Comparison of ENCODE assay signal across 8 mouse cellular contexts in genomic region chr19:27216767-27217403, GRCm38 (mm10). TPM values are rescaled to one million over a fixed set of nuclear protein-coding genes. Genes with fewer than 3 reads are reported as not detected.
DNase-seq lines count a peak whose midpoint lies in the region; ATAC-seq lines count a peak whose summit lies in the region.

No protein-coding gene starts in this region.

- no peaks in the 10 kb centered on the region for H3K36me3 ChIP-seq in embryonic facial prominence, embryonic 11.5 days (replicated peaks; ENCODE audit: control insufficient read depth, insufficient read depth, low read depth, low read length)
- H3K36me3 ChIP-seq in limb, embryonic 10.5 days, result no peaks in the 10 kb centered on the region
- no peaks in the 10 kb centered on the region for H3K36me3 ChIP-seq in midbrain, embryonic 13.5 days
- H3K36me3 ChIP-seq in stomach, embryonic 15.5 days, result no peaks in the 10 kb centered on the region

- peak overlapping the region; percentile 71 for H3K4me3 ChIP-seq in embryonic facial prominence, embryonic 11.5 days (ENCODE audit: low read depth, low read length)
- peak overlapping the region; percentile 76 for H3K4me3 ChIP-seq in limb, embryonic 10.5 days
- H3K4me3 ChIP-seq in midbrain, embryonic 13.5 days (replicated peaks), result peak overlapping the region; percentile 81
- H3K4me3 ChIP-seq in stomach, embryonic 15.5 days (replicated peaks), result peak overlapping the region; percentile 65

- H3K9ac ChIP-seq in embryonic facial prominence, embryonic 11.5 days (replicated peaks; ENCODE audit: low read length), result peak overlapping the region; percentile 61
- peak overlapping the region; percentile 88 for H3K9ac ChIP-seq in midbrain, embryonic 13.5 days (replicated peaks)
- H3K9ac ChIP-seq in stomach, embryonic 15.5 days, result peak overlapping the region; percentile 37; the same call in 1 of the 2 replicates

- DNase-seq in brain, adult 2 months (ENCODE audit: low read depth, low spot score), result peak; percentile 91
- DNase-seq in embryonic facial prominence, embryonic 11.5 days (ENCODE audit: low spot score), result peak; percentile 80
- peak; percentile 98 for DNase-seq in heart, adult 11 months
- DNase-seq in kidney, adult 18-20 months, result peak; percentile 71
- peak; percentile 80 for DNase-seq in limb, embryonic 10.5 days (ENCODE audit: low spot score)
- no peak for DNase-seq in spleen, postnatal 10 days (ENCODE audit: low spot score in 2 of 2)

- H3K4me1 ChIP-seq in embryonic facial prominence, embryonic 11.5 days (ENCODE audit: control insufficient read depth, insufficient read depth, low read length), result no peaks in the 10 kb centered on the region; the same call in 1 of the 2 replicates
- H3K4me1 ChIP-seq in limb, embryonic 10.5 days, result peaks cover 30% of the 10 kb centered on the region
- peaks cover 44% of the 10 kb centered on the region for H3K4me1 ChIP-seq in midbrain, embryonic 13.5 days (replicated peaks)
- peaks cover 19% of the 10 kb centered on the region; the same call in 1 of the 2 replicates for H3K4me1 ChIP-seq in stomach, embryonic 15.5 days

- H3K27me3 ChIP-seq in embryonic facial prominence, embryonic 11.5 days (ENCODE audit: control insufficient read depth, insufficient read depth, low read length), result 0 out of 2 replicates have a peak, but pooled peaks cover 3% of the 10 kb centered on the region
- H3K27me3 ChIP-seq in limb, embryonic 10.5 days (ENCODE audit: low read depth, poor library complexity, severe bottlenecking), result peaks cover 64% of the 10 kb centered on the region
- peaks cover 5% of the 10 kb centered on the region; the same call in 1 of the 2 replicates for H3K27me3 ChIP-seq in midbrain, embryonic 13.5 days
- peaks cover 12% of the 10 kb centered on the region for H3K27me3 ChIP-seq in stomach, embryonic 15.5 days (replicated peaks)

- ATAC-seq in embryonic facial prominence, embryonic 11.5 days (replicated peaks; ENCODE audit: insufficient number of reproducible peaks, low FRiP score, low TSS enrichment, low read depth), result peak; percentile 76
- peak; percentile 85 for ATAC-seq in midbrain, embryonic 13.5 days
- peak; percentile 70 for ATAC-seq in stomach, embryonic 15.5 days (ENCODE audit: insufficient read depth, low FRiP score, low read depth)

- H3K4me2 ChIP-seq in embryonic facial prominence, embryonic 11.5 days (ENCODE audit: low read depth, low read length), result peak overlapping the region; percentile 98
- H3K4me2 ChIP-seq in midbrain, embryonic 13.5 days (replicated peaks), result peak overlapping the region; percentile 91
- H3K4me2 ChIP-seq in stomach, embryonic 15.5 days, result peak overlapping the region; percentile 97

- H3K27ac ChIP-seq in embryonic facial prominence, embryonic 11.5 days (replicated peaks; ENCODE audit: low read depth, low read length), result 0 out of 2 replicates have a peak overlapping the region, but pooled peaks have one; percentile 20
- peak overlapping the region; percentile 79 for H3K27ac ChIP-seq in limb, embryonic 10.5 days
- peak overlapping the region; percentile 95 for H3K27ac ChIP-seq in midbrain, embryonic 13.5 days
- no peak overlapping the region for H3K27ac ChIP-seq in stomach, embryonic 15.5 days

- WGBS in embryonic facial prominence, embryonic 11.5 days, result under 1% methylated on average over 49 of the region's 62 CpGs
- under 1% methylated on average over 61 of the region's 62 CpGs for WGBS in limb, embryonic 10.5 days
- under 1% methylated on average over 44 of the region's 62 CpGs for WGBS in midbrain, embryonic 13.5 days
- under 1% methylated on average over 61 of the region's 62 CpGs for WGBS in stomach, embryonic 15.5 days

- H3K9me3 ChIP-seq in embryonic facial prominence, embryonic 11.5 days (replicated peaks; ENCODE audit: control insufficient read depth, low read length), result no peaks in the 10 kb centered on the region
- no peaks in the 10 kb centered on the region for H3K9me3 ChIP-seq in limb, embryonic 10.5 days (replicated peaks)
- H3K9me3 ChIP-seq in midbrain, embryonic 13.5 days, result no peaks in the 10 kb centered on the region
- H3K9me3 ChIP-seq in stomach, embryonic 15.5 days, result no peaks in the 10 kb centered on the region

RNA-seq across cellular contexts. Expression of gene Vldlr, which starts 0.6 kb away (rescaled TPM):
- 5.2 and 6.4 TPM in 2 replicates for polyA plus RNA-seq in embryonic facial prominence, embryonic 11.5 days (2014; fragmentation: Nextera tagmentation; extraction: Ambion mirVana)
- polyA plus RNA-seq in limb, embryonic 10.5 days (2016; fragmentation: Nextera tagmentation; extraction: Ambion mirVana), result 1.3 and 1.9 TPM in 2 replicates
- 29.8 and 31.6 TPM in 2 replicates for polyA plus RNA-seq in midbrain, embryonic 13.5 days (2015; fragmentation: Nextera tagmentation; extraction: Ambion mirVana)
- polyA plus RNA-seq in stomach, embryonic 15.5 days (2015; fragmentation: Nextera tagmentation; extraction: Ambion mirVana), result 6.9 and 8.0 TPM in 2 replicates

Comparison
In these comparisons a context has a peak if more than half of its experiments do, and no peak if none do; other contexts are left out.
1. DNase-seq: peak in brain, adult 2 months (single experiment), embryonic facial prominence, embryonic 11.5 days (single experiment), heart, adult 11 months (single experiment), kidney, adult 18-20 months (single experiment) and limb, embryonic 10.5 days (single experiment); none in spleen, postnatal 10 days (0 of 2).
2. H3K9ac ChIP-seq: peak in every context shown above with its lines; median percentile 88 in midbrain, embryonic 13.5 days; 61 in embryonic facial prominence, embryonic 11.5 days; 37 in stomach, embryonic 15.5 days.
3. Peak in every context shown above with its lines, with median percentiles within 50 percentile points of each other: ATAC-seq, H3K4me2 ChIP-seq and H3K4me3 ChIP-seq.